Mouse (Mus musculus): ENCODE data around the gene Colca2.

GRCm38 (mm10) chr9:51327555-51327903, 49.2 kb upstream of the Colca2 start:
- TF ChIP-seq CTCF (IDR thresholded peaks at IDR 0.05; ENCODE audit: low read depth) = no peak
- no peak for TF ChIP-seq EP300 (optimal IDR thresholded peaks at IDR 0.05)
